Mouse (Mus musculus): ENCODE results near the gene Gm36176.

Gene Gm36176

GRCm38 (mm10) chr10:77880305-77880704 lies 33.7 kb downstream of the Gm36176 start:
- no peak for DNase-seq (ENCODE audit: low spot score)

DNA sequence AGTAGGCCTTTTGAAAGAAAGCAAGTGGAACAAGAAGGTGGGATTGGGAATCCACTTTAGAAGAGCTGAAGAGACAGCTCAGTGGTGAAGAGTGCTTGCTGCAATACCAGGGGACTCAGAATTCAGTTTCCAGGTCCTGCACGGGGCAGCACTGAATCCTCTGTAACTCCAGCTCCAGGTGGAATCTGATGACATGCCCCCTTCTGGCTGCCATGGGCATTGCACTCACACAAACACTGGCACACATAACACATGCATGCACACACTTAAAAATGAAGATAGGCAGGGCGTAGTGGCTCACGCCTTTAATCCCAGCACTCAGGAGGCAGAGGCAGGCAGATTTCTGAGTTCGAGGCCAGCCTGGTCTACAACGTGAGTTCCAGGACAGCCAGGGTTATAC lies 36.0 kb downstream of the Gm36176 start:
- DNase-seq (ENCODE audit: low spot score) = no peak

GRCm38 (mm10) chr10:77886007-77886747 lies 39.6 kb downstream of the Gm36176 start:
- no peak for DNase-seq (ENCODE audit: low spot score)

- no peak for DNase-seq (ENCODE audit: low spot score)
Observed at GRCm38 (mm10) chr10:77890987-77891565, 44.5 kb downstream of the Gm36176 start.

GRCm38 (mm10) chr10:77895562-77895961 lies 49.0 kb downstream of the Gm36176 start:
- no peak for DNase-seq (ENCODE audit: low spot score)

All from layer of hippocampus, adult 9-10 months (tissue).